Mouse (Mus musculus) T-helper 1 cell (primary cell): ENCODE measurements around the gene Hoxc5.

Source experiments
- in situ Hi-C: fragments of 300-600 bp; cut with MboI, MseI; formaldehyde crosslinking; loops from one replicate; pipeline ENCODE4 v1.15.1; 2025; ENCODE audit warnings: high pct_unique_total_duplicates

Gene Hoxc5

DNA sequence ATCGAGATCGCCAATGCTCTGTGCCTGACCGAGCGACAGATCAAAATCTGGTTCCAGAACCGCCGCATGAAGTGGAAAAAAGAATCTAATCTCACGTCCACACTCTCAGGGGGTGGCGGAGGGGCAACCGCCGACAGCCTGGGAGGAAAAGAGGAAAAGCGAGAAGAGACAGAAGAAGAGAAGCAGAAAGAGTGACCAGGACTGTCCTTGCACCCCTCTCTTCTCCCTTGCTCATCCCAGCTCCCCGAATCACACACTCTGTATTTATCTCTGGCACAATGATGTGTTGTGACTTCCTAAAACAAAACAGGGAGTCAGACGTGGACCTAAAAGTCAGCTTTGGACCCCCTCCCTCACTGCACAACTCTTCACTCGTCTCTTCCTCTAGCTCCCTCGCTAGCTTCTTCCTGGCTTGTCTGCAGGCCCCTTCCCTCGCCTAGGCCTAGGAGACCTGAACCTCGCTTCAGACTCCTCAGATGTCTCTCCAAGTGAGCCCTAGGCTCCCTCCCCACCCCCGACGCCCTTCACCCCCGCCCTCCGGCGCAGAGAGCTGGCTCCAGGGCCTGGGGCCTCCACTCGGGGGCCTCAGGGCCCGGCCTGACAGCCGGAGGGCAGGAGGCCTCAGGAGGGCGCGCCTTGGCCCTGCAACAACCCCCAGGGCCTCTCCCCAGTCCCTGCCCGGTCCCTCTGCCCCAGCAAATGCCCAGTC is 43.8 kb downstream of the Hoxc5 start:
- in situ Hi-C loops: no loop called here

GRCm38 (mm10) chr15:103011928-103012486 is 44.8 kb downstream of the Hoxc5 start:
- in situ Hi-C loops: no loop called here

DNA sequence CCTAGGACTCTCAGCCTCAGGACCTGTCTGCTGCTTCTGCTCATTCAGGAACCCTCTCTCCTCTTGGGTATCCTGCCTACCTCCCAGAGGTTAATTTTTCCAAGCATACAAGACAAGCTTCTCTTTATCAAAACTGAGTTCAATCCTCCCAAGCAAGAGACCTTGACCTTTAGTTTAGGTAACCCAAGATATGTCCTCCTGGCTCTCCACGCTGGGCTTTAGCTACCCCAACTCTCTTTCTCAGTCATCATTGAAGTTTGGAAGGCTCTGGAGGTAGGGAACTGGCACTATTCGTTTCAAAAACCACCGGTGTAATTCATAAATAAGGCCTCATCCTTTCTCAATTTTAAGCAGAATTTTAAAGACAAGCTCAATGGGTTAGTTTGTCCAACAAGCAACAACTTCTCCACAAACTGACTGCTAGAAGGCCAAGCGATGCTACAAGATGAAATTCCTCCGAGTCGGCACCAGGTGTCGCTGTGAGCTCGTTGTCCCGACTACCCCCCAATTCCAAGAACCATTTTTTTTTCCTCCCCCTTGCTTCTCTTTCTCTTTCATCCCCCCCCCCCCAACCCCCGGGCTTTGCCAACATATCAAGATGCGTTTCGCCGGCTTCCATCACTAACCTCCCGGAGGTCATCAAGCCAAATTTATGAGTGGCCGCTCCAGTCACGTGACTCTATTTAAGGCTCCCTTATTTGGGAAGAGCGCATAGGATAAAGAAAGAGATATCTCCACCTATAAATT is 46.2 kb downstream of the Hoxc5 start:
- in situ Hi-C loops: no loop called here

DNA sequence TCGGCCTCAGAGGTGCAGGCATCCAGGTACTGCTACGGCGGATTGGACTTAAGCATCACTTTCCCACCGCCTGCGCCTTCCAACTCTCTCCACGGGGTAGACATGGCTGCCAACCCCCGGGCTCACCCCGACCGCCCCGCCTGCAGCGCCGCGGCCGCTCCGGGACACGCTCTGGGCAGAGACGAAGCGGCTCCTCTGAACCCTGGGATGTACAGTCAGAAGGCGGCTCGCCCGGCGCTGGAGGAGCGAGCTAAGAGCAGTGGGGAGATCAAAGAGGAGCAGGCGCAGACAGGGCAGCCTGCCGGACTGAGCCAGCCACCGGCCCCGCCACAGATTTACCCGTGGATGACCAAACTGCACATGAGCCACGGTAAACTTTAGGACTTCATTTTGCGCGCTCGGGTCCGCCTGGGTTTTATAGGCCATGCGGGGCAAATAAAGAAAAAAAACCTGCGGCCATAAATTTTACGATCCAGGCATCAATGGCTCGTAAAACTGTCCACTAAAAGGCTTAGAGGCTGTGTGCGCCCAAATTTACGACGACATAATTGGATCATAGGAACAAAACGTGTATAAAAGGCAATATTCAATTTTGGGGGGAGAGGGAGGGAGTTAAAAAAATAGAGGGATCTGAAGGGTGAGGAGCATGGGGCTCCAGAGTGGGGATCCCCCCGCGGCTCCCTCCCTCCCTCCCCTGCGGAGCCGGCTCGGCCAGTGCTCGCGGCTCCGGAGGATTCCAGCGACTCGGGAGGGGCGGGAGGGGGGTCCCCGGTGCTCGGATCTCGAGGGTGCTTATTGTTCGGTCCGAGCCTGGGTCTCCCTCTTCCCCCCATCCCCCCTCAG is 47.1 kb downstream of the Hoxc5 start:
- in situ Hi-C loops: no loop called here

- in situ Hi-C loops: no loop called here
Measured at GRCm38 (mm10) chr15:103015009-103015399, 47.8 kb downstream of the Hoxc5 start.

DNA sequence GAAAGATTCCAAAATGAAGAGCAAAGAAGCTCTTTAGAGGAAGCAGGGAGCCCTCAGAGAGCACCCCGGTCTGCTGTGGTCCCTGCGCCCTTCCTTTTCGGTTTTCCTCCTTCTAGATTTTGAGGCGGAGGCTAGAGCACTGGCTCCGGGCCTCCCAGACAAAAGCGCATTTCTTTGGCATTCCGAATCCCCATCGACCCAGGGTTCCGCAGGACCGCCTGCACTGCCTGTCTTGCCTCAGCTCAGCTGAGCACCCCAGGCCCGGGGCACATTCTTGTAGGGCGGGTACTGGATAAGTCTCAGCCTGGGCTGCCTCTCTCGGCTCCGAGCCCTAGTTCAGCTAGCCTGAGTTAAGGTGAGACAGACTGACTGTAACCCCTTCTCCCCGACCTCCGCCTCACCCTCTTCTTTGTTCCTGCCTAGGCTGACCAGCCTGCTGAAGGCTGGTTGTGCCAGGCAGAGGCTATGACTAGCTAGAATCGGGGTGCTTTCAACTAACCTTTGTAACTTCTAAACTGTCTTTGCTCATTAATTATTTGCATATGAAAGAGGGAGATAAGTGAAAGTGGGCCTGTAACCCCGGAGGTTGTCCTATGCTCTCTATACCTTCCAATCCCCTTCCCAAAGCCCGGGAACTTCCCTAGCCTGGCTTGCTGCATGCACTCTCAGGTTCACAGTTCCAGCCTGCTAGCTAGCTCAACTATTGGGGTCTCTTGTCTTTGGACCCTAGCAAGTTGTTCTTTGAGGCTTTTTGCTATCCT is 48.3 kb downstream of the Hoxc5 start:
- in situ Hi-C loops: no loop called here

- in situ Hi-C loops: no loop called here
Measured at GRCm38 (mm10) chr15:103018636-103019035, 51.4 kb downstream of the Hoxc5 start, which contains the start of gene Hoxc4. TSS of gene Hoxc4 (plus strand) at chr15:103018934.

DNA sequence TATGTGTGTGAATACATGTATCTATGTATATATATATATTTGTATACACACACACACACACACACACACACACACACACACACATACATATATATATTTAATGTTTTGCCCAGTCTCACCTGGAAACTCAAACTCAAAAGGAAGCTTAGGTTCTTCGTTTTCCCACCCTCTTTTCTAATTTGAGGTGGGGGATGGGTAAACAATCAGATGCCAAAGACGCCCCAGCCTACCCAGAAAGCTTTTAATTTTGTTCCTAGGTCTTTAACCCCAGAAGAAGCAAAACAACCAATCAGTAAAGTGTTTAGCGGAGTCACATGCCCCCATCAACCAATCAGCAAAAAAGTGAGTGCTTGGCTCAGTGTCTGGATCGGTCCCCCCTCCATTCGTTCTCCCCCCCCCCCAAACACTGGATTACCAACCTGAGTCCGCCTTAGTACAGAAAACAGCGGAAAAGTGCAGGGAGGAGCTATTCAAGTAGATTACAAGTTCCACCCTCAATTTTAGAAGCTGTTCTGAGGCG is 53.7 kb downstream of the Hoxc5 start:
- in situ Hi-C loops: no loop called here

GRCm38 (mm10) chr15:103021544-103021943 is 54.3 kb downstream of the Hoxc5 start:
- in situ Hi-C loops: no loop called here

DNA sequence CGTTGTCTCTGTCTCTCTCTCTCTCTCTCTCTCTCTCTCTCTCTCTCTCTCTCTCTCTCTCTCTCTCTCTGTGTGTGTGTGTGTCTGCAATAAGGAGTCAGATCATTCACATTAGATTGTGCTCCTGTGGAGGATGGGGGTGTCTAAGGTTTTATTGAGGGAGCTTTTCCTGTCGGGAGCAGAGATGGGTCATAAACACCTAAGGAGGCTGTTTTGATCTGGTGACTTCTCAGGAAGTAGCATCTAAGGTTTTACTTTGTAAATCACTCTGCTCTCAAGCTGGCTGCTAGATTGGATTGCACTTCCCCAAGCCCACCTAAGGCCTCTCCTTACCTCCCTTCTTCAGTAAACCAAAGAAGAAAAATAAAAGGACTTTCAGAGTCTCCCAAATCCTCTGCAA is 56.9 kb downstream of the Hoxc5 start:
- in situ Hi-C loops: no loop called here

DNA sequence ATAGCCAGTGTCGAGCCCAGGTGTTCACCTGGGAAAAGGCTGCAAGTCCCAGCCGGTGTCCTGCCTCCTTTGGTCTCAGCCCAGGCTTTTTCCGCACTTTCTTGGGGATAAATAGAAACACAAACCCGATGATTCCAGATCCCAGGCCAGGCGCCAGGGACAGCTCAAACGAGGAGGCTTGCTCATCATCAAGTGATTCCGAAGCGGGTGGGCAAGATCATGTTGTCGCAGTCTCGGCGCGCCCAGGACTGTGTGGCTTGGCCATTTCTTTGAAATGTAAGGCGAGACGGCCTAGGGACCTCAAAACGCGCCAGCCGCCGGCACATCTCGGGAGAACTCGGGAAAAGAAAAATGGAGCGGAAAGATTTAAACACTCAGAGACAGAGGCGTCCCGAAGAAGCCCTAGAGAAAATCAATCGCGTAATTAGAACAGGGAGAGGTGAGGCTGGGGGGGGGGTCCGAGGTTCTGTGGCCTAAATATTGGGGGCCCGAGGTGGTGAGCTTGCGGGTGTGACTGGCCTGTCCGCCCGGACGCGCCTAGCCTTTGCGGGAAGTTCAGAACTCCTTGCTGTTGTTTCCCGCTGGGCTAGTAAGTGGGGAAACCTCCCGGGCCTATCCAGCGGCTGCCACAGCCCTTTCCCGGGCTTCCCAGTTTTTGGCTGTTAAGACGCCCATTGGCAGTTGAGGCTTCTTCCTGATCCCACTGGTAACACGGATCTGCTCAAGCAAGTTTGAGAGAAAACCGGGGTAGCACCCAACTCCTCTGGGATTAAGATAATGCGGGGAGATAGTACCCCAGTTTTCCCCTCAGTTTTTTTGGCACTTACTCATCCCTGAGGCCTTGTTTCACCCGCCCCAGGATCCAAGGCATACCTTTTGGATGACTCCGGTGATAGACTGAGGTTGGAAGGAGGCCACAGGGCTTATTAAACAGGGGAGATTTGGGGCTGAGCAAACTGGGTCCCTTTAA is 60.3 kb downstream of the Hoxc5 start:
- in situ Hi-C loops: no loop called here

GRCm38 (mm10) chr15:103028916-103029512 is 61.8 kb downstream of the Hoxc5 start:
- in situ Hi-C loops: no loop called here

DNA sequence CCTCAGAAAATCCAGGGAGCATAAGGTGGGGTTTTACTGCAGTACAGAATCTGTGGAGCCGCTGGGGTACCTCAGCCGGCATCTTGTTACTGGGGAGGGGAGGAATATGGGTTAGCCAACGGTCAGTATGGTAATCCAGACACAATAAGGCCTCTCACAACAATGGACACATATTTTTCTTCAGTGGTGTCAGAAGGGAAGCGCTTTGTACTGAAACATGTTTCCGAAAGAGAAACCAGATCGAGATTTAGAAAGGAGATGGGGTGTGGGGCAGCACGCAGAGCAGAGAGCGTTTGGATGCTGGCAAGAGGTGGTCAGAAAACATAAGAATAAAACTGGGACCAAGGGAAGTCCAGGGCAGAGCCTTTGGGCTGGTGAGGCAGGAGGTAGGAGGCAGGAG is 62.9 kb downstream of the Hoxc5 start:
- in situ Hi-C loops: no loop called here

DNA sequence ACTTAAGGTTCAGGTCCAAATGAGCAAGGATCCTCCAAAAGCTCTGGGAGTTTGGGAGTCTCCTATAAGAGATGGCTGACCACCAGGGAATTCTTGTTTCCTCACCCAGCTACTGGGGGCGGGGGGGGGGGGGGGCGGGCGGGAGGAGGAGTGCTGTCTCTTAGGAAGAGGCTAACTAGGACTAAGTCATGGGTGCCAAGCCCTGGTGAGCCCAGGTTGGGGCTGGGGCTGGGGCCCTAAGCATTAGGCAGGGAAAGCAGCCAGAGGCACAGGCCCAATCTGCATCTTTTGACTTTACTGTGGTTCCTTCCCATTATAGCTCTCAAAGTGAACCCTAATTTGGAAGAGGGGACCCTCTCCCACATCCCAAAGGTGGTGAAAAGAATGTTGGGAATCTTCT is 64.9 kb downstream of the Hoxc5 start:
- in situ Hi-C loops: no loop called here

DNA sequence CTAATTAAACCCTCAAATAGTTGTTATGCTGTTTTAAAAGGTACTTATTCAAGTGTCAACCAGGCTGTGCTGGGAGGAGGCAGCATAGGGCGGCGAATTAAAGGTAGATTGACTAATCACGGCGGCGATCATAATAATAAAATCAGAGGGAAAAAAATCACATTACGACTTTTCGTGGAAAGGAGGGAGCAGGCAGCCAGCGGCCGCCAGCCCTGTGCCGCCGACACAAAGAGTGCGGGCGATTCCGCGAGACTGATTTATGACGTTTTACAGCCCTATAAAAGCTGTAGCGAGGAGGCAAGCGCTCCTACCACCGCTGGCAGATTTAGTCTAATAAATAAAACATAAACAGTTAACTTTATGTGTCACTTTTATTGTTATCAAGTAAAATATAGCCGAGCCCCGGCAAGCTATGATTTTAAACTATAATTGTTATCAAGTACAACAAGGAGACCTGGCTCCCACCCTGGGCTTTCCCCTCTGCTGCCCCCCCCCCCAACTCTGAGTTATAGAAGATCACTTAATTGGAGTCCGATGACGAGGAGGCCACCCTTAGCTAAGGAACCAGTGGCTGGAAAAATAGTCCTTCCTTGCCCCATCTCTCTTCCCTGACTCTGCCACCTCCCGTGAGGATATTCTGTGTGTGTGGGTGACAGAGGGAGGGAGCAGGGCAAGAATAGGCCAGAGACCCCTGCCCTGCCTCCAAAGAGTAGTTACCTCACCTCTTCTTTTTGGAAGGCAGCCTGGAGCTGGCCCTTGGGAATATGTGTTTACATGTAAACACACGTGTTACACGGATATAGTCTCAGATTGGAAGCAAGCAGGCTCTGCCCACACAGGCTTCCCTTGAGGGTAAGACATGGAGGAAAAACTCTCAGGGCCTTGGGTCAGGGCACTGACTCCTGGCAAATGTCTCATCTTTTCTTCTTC is 65.7 kb downstream of the Hoxc5 start:
- in situ Hi-C loops: no loop called here

DNA sequence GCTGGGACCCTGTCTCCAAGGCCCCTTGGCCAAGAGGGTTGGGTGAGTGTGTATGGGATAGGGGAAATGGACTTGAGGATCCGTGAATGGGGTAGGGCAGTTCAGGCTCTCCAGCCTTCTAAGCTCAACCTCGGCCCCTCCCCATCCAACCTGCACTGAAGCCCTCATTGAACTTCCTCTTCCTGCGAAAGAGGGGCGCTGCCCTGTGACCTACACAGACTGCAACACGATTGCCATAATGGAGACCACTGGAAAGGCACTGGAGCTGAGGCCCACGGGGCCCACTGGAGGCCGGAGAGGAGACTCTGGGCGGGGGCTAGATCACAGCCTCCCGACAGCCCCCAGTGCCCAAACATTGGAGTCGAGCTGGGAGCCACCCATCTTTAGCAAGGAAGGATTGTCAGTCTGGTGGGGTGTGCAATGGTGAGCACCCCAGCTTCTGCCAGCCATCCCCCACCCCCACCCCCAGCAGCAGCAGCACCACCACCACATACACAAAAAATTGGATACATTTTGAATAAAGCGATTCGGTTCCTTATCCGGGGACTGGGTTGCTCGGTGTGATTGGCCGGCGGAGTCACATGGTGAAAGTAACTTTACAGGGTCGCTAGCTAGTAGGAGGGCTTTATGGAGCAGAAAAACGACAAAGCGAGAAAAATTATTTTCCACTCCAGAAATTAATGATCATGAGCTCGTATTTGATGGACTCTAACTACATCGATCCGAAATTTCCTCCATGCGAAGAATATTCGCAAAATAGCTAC is 67.0 kb downstream of the Hoxc5 start:
- in situ Hi-C loops: no loop called here

DNA sequence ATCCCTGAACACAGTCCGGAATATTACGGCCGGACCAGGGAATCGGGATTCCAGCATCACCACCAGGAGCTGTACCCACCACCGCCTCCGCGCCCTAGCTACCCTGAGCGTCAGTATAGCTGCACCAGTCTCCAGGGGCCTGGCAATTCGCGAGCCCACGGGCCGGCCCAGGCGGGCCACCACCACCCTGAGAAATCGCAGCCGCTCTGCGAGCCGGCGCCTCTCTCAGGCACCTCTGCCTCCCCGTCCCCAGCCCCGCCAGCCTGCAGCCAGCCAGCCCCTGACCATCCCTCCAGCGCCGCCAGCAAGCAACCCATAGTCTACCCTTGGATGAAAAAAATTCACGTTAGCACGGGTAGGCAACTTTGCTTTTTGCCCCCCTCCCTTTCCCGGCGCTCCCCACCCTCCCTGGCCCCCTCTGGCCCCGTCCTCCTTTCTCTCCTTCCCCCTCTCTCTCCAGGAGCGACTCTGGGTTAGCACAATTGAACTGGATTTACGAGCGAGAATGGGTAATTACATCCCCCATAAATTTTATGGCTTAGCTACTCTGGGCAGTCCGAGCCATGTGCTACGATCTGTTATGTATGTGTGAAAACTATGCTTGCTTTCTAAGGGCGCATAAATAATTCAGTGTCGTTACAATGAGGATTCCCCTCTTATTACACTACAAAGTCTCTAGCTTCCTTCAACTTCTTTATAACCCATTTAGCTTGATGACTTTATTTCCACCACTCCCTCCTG is 67.7 kb downstream of the Hoxc5 start:
- in situ Hi-C loops: no loop called here
